Mouse (Mus musculus) ovary, adult 18-20 months (tissue): ENCODE measurements at regions not wholly inside any gene's neighbourhood (a gene's known extent, or its start where the extent isn't known, plus 50 kb on each side); places are given as distances from the start of the nearest gene placed in this dataset.

ENCODE experiments used
- DNase-seq: peaks from one replicate; pipeline ENCODE4 v3.0.0; 2022; ENCODE audit warnings: low spot score, mixed read lengths

- no peak for DNase-seq
Observed at GRCm38 (mm10) chr11:111443381-111443780, 377.4 kb downstream of the Kcnj2 start.

GRCm38 (mm10) chr11:111444791-111445190, 378.8 kb downstream of the Kcnj2 start:
- no peak for DNase-seq

- DNase-seq, result no peak
Observed at GRCm38 (mm10) chr11:111445764-111446163, 379.8 kb downstream of the Kcnj2 start.

GRCm38 (mm10) chr11:111450811-111451494, 385.0 kb downstream of the Kcnj2 start:
- DNase-seq, result no peak

GRCm38 (mm10) chr11:111460046-111460445, 394.1 kb downstream of the Kcnj2 start:
- no peak for DNase-seq

- DNase-seq, result no peak
Observed at GRCm38 (mm10) chr11:111484981-111485380, 419.0 kb downstream of the Kcnj2 start.

GRCm38 (mm10) chr11:111512471-111512870, 446.5 kb downstream of the Kcnj2 start:
- no peak for DNase-seq

- peak; percentile 57 for DNase-seq
Observed at GRCm38 (mm10) chr11:111522716-111523115, 456.8 kb downstream of the Kcnj2 start.

GRCm38 (mm10) chr11:111523465-111523864, 457.5 kb downstream of the Kcnj2 start:
- peak; percentile 3 for DNase-seq

GRCm38 (mm10) chr11:111526010-111526742, 460.2 kb downstream of the Kcnj2 start:
- DNase-seq, result no peak

GRCm38 (mm10) chr11:111529591-111529990, 463.6 kb downstream of the Kcnj2 start:
- DNase-seq, result no peak

- DNase-seq, result no peak
Observed at GRCm38 (mm10) chr11:111530912-111531311, 464.9 kb downstream of the Kcnj2 start.

GRCm38 (mm10) chr11:111532457-111532856, 466.5 kb downstream of the Kcnj2 start:
- DNase-seq, result no peak

- DNase-seq, result no peak
Observed at GRCm38 (mm10) chr11:111536040-111536836, 470.3 kb downstream of the Kcnj2 start.

- DNase-seq, result no peak
Observed at GRCm38 (mm10) chr11:111537654-111538053, 471.7 kb downstream of the Kcnj2 start.

- no peak for DNase-seq
Observed at GRCm38 (mm10) chr11:111539960-111540359, 474.0 kb downstream of the Kcnj2 start.

- DNase-seq, result no peak
Observed at GRCm38 (mm10) chr11:111545291-111545690, 479.3 kb downstream of the Kcnj2 start.

GRCm38 (mm10) chr11:111555131-111555530, 489.2 kb downstream of the Kcnj2 start:
- no peak for DNase-seq

GRCm38 (mm10) chr11:111555615-111556014, 489.7 kb downstream of the Kcnj2 start:
- DNase-seq, result no peak

- DNase-seq, result no peak
Observed at GRCm38 (mm10) chr11:111558302-111559140, 492.6 kb downstream of the Kcnj2 start.

GRCm38 (mm10) chr11:111563171-111563570, 497.2 kb downstream of the Kcnj2 start:
- DNase-seq, result no peak

- DNase-seq, result no peak
Observed at GRCm38 (mm10) chr11:111568041-111568440, 502.1 kb downstream of the Kcnj2 start.
